Mouse (Mus musculus) ovary, postnatal 36 days (tissue): ENCODE results near the gene Gxylt1.
A peak's percentile ranks its signal among the peaks of the same experiment; 100 is the strongest.
"Not testable (repeated sequence)": the region's sequence is repeated elsewhere in the genome, so short reads cannot be mapped to it uniquely, and the experiment has no call there.

Experiments used
- DNase-seq: peaks from one replicate; pipeline ENCODE4 v3.0.0; 2022; ENCODE audit warnings: low spot score, mixed read lengths

The Gxylt1 gene

DNA sequence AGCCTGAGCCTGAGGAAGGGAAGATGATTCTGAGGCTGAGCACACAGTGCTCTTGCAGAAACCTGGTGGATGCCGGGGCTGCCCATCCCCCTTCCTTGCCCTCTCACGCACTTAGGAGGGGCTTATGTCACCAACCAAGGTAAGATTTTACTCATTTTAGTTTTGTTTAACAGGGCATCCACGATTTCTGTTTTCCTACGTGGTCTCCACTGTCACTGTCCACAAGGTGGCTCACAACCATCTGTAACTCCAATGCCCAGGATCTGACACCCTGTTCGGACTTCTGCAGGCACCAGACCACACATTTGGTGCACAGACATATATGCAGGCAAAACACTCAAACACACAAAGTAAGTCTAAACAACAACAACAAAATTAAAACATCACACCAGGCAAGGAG, 12.2 kb downstream of the Gxylt1 start:
- DNase-seq = no peak

DNA sequence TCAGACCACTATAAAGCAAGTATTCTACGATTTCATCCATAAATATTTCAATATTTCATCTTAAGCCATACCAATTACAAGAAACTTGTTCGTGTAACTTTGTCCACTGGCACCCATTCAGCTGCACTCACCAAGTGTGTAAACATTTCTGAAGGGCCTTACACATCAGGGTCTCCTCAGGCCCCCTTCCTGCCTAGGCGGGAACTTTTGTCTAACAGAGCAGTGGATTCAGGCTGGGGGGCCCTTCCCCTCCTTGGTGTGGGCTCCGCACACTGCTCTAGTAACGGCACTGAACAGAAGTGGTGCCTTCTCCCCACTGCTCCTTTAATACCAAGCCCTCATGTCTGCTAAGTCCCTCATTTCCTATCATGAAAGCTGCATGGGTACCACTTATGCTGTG, 12.7 kb downstream of the Gxylt1 start:
- DNase-seq = no peak

DNA sequence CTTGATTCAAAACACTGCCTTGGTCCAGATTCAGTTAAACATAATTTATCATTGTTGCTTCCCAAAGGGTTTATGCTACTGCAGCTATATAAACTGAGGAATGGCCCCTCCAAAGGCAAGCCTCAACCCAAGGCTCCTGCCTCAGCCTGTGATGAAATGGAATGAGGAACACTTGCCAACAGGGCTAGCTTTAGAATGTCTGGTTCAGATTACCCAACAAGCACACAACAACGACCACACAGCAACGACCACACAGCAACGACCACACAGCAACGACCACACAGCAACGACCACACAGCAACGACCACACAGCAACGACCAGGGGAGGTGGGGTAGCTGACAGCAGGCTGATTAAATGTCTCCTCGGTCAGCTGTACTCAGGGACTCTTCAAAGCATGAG, 15.0 kb downstream of the Gxylt1 start:
- no peak for DNase-seq

DNA sequence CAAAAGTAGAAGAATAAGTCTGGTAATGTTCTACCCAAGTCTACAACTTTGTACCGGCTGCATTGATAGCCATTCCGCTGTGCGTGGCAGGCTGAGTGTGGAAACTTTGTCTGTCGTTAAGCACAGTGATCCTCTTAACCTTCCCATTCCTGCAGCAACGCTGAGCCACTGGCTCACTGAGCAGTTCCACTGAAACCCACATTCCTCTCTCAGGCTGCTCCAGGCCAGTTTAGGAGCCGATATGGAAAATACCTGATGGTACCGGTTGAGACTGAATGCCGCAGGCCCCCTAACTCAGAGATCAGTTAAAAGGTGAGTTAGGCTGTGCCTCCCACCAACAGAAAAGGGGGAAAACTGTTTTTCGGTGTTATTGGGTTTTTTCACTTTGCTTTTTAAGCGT, 19.7 kb downstream of the Gxylt1 start:
- no peak for DNase-seq

DNA sequence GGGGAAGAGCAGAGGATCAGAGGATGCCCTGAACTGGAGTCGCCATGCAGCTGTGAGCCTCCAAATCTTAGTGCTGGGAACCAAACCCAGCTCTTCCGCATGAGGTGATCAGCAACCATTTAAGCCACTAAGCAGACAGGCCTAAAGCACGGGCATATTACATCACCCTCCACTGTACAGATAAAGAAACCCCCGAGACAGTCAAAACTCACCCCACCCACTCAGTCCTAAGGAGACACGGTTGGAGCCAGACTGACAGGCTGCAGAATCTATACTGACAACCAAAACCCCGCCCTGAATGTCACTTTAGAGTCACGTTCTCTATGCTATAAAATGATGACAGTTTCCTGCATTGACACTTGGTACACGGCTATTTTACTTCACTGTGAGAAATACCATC, 21.8 kb downstream of the Gxylt1 start:
- DNase-seq = no peak

DNA sequence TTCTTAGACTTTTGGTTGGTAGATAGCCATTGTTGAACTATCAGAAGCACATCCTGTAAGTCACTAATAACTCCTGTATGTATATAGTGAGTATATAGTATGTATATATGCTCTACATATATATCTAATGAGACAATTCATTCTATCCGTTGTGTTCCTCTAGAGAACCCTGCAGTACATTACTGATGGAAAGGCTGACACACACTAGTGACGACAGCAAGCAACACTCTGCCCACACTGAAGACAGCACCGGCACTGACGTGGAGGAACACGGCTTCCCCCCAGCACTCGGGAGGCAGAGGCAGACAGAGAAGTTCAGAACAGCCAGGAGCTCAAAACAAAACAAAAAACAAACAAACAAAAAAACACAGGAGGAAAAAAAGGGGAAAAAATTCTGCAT, 22.6 kb downstream of the Gxylt1 start:
- no peak for DNase-seq

DNA sequence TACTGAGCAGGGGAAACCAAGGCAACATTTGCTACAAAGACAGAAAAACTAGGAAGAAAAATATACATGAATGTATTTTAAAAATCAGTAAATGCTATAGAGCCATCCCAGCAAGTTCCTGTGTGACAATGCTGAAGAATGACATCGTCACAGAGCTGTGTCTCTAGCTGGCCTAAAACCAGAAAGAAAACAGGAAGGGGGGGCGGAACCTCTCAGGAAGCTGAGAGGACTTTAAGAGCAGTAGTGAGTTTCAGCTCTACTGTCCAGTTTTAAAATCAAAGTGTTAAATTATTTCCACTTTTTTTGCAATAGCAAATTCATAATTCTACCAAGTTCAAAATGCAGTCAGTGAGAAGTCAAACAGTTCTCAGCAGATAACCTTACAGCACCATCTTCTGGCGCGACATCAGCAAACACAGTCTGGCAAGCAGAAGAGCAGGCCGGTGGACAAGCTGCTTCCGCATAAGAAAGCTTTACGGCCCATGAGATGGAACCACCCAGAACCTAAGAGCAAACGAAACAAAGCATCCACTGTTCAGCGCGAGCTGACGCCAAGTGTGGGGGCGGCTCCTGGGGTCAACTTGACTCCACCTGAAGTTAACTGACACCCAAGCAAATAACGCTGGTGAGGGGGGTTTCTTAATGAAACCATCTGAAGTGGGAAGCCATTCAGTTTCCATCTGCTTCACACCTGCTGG, 23.3 kb downstream of the Gxylt1 start:
- no peak for DNase-seq

DNA sequence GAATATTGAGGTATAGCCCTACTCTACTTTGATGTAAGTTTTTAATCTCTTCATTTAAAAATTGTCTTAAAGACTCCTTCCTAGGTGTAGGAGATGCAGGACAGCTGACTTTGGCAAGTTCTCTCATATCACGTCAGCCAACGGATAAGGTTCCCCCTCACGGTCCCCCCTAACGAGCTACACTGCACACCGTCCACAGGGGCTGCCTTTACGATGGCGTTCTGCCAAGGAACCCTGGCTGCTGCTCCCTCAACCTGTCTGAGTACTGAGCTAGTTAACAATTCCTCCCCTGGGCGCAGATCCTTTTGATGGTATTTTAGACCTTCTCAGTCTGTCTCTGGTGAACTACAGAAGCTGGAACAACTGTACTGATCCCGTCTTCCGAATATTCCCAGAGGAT, 31.8 kb downstream of the Gxylt1 start:
- DNase-seq = no peak

DNA sequence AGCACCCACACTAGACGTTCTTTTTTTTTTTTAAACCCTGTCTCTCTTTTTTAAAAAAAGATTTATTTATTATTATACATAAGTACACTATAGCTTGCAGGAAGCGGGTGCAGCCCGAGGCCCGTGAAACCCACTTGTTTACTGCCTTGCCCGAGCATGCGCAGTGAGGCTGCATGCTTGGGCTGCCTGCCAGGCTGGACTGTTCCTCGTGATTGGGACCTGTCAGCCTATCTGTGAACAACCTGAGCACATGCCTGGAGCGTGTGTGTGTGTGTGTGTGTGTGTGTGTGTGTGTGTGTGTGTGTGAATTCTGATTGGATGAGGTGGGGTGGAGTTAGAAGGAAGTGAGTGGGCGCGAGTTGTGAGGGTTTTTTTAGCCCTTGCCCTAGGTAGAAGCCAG, 38.5 kb downstream of the Gxylt1 start:
- DNase-seq = not testable (repeated sequence)

DNA sequence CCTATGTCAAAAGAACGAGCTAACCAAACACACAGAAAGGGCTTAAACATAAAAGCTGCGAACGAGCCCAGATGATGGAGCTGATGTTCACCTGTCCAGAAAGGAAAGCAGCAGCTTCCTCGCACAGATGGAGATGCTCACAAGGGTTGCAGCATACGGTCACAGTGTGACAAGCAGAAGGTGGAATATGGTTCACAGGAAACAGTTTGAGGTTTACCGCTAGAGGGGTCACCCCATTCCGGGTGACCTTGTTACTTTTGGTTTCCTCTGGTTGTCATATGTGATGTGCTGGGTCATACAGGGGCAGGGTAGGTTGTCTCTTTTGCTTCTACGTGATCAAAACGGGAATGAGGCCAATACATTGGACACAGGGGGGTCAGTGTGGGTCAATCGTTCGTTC, 46.0 kb downstream of the Gxylt1 start:
- no peak for DNase-seq

DNA sequence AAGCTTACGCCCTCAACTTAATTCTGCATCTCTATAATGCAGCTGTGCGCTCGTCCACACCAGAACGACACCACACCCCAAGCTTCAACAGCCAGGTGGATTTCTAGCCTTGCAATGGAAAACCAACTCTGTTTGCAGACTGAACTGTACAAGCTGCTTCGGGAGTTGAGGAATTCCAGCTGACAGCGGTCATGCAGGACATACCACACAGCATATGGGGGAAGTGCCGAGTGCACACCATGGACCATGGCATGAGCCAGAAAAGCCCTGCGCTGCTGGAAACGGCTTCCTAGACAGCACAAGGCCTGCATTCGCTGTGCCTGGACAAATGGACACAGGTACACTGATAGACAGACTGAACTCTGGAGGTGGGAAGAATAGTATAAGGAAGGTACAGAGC, 46.6 kb downstream of the Gxylt1 start:
- no peak for DNase-seq

DNA sequence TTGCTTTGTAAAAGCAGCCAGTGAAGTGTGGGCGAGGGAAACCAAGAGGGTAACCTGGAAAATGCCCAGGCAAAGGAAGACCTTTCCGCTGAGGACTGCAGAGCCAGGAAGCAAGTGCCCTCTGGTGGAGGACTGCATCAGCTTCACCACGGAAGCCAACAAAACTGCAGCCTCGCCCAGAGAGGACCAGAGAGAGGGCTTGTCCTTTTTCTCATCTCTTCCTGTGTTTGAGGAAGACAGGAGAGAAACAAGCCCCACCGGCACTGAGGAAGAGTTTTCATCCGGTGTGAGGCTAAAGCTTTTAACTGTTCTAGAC, 47.3 kb downstream of the Gxylt1 start:
- peak; percentile 15 for DNase-seq

DNA sequence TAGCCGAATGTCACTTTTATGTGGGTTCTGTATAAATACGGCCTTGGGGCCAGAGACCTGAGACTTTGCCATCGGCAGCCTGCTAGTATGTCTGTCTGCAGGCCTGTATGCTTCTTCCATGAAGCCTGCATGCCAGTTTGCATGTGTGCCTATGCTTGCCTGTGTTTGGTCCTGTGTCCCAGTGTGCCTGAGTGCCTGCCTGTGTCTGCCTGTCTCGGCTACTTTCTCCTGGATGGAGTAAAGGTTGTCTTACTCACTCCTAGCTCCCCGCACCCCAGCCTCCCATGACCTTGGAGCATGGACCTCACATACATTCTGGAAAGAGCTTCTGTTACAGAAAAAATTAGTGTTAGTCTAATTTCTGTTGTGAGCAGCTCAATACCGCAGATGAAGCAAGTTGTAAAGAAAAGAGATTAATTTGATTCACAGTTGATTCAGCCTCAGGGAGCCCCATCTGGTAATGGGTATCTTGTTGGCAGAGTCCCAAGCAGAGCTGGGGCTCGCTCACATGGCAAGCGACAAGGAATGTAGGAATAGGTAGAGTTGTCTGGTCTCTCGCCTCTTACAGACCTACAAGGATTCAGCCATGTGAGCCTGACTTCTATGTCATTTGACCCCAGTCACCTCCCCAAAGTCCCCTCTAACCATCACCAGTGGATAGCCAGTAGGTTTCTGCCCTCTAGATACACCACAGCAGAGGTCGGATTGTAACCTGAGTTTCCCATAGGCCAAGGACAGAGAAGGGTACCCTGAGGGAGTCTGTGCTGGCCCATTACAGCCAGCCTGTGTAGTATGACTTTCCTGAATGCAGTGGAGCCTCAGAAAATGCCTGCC, 47.8 kb downstream of the Gxylt1 start:
- no peak for DNase-seq

DNA sequence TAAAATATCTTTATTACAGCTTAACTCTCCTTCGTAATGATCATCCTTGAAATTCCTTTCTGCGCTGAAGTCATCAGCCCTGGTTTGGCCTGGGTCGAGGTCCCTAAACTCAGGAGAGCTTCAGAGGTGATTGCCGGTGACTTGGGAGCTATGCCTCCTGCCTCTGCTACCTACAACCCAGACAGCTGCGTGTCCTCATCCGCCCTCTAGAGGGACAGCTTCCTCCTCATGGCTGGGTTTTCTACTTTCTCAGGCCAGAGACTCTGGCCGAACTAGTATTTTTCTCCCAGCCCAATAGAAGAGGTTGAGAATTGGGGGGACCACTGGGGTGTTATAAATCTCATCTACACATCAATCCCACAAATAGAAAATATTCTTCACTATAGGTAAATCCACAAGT, 52.5 kb downstream of the Gxylt1 start:
- DNase-seq = no peak

DNA sequence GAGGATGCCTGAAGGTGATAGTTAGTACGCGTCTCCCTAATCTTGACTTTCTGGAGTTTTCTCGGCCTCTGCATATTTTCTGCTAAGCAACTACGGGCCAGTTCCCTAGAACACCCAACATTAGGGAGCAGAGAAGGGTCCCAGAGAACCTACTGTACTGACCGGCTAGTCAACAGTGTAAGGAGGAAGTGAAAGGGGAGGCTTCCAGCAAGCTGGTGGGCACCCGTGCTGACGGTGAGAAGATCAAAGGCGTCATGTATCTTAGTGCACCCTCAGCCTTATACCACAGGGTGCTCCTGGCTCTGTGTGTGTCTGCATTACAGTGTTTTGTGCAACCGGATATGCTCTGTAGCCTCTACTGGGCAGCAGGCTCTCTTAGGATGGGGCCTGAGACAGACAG, 62.4 kb downstream of the Gxylt1 start:
- no peak for DNase-seq

DNA sequence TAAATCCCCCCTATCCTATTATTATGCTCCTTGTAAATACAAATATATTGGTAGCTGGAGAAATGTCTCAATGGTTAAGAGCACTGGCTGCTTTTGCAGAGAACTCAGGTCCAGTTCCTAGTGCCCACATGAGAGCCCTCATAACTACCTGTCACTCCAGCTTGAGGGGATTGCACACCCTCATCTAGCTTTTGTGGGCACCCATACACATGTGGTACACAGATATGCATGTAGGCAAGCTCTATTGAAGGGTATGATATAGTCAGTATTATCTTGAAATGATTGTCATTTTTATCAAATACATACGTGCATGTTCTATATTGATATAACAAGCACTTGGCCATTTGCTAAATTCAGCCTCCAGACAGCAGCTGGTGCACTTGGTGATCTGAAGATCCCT, 70.1 kb downstream of the Gxylt1 start:
- DNase-seq = no peak

DNA sequence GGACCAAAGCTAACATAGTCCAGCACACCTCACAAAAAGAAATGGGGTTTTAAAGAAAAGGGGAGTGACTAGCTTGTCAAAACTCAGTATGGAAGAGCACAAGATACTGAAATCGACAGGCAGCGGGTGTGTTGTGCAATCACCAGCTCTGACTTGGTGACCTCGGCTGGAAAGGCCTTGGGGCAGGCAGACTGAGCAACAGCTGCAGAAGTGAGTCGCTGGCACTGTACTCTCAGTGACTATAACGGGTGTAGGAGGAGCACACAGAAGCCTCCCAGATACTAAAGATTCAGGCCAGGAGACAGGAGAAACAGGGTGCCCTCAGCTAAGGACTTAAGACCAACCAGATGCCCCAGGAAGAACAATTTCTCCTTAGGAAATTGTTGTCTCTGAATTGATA, 73.0 kb downstream of the Gxylt1 start:
- peak; percentile 37 for DNase-seq

DNA sequence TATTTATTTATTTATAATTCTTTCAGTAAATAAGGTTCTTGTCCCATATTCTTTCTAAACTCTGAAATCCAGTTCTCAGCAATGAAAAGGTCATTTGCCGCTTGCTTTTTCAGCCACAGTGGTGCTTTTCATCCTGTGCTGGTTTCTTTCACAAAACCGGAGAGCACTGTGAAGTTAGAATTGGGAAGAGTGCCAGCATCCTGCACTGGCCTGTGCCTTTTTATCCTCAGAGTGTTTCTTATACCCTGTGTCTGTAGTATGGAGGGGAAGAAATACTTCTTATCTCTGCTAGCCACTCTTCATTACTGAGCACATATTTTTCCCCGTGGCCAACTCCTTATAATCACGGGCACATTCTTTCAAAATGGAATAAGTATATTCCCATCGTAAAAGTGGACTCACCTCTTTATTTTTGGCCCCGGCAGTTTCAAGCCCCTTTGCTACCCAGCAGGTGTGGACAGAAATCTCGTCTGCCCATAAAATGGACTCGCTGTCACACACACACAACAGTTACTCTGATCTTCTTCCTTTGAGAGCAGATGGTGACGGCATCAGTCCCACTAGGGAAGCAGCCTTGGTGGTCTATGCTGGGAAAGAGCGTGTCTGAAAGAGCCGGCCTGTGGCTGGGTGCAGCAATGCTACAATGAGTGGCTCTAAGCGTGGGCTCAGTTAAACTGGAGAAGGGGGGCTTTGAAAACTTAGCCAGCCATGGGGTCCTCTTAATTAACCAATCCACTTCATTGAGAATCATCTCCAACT, 83.4 kb downstream of the Gxylt1 start:
- DNase-seq = no peak
